Mouse (Mus musculus): Measurements from ENCODE around the gene Dyx1c1. TPM values are rescaled to one million over a fixed set of nuclear protein-coding genes. Genes with fewer than 3 reads are reported as not detected.

Gene Dyx1c1
- total and polyA plus RNA-seq, 2 experiments from 2014 or later, result 0.51 TPM; not detected in 1

GRCm38 (mm10) chr9:72974734-72975133, 16.1 kb downstream of the Dyx1c1 start:
- WGBS, result 85% methylated on average over 5 of the region's 5 CpGs
- TF ChIP-seq CTCF (IDR thresholded peaks at IDR 0.05; ENCODE audit: low read depth), result no peak
- TF ChIP-seq EP300 (IDR thresholded peaks at IDR 0.05; ENCODE audit: low read depth), result no peak
- DNase-seq (ENCODE audit: low spot score) (no peak), ATAC-seq (ENCODE audit: insufficient read depth, low read depth) (no peak)
- no peak overlapping the region for H3K9ac ChIP-seq (replicated peaks; ENCODE audit: low read depth, low read length)
- H3K4me1 ChIP-seq (ENCODE audit: control insufficient read depth, insufficient read depth), result no peaks in the 10 kb centered on the region
- H3K27me3 ChIP-seq (ENCODE audit: control insufficient read depth, insufficient read depth, low read length), result no peaks in the 10 kb centered on the region
- H3K36me3 ChIP-seq (replicated peaks; ENCODE audit: control insufficient read depth, insufficient read depth, low read length), result no peaks in the 10 kb centered on the region
- H3K4me3 ChIP-seq (ENCODE audit: low read depth, low read length), result no peak overlapping the region
- H3K4me2 ChIP-seq (ENCODE audit: low read depth, low read length), result no peak overlapping the region
- H3K27ac ChIP-seq (ENCODE audit: low read depth), result no peak overlapping the region
- H3K9me3 ChIP-seq (replicated peaks; ENCODE audit: control insufficient read depth, low read length), result no peaks in the 10 kb centered on the region

- H3K9me3 ChIP-seq (replicated peaks; ENCODE audit: control insufficient read depth, low read length), result no peaks in the 10 kb centered on the region
- no peak for ATAC-seq (ENCODE audit: insufficient read depth, low read depth)
- no peak for DNase-seq (ENCODE audit: low spot score)
- H3K4me1 ChIP-seq (ENCODE audit: control insufficient read depth, insufficient read depth), result no peaks in the 10 kb centered on the region
- no peaks in the 10 kb centered on the region for H3K36me3 ChIP-seq (replicated peaks; ENCODE audit: control insufficient read depth, insufficient read depth, low read length)
- no peak overlapping the region for H3K27ac ChIP-seq (ENCODE audit: low read depth)
- H3K27me3 ChIP-seq (ENCODE audit: control insufficient read depth, insufficient read depth, low read length), result no peaks in the 10 kb centered on the region
- WGBS, result 78% methylated on average over 1 of the region's 1 CpGs
- H3K9ac ChIP-seq (replicated peaks; ENCODE audit: low read depth, low read length), result no peak overlapping the region
- TF ChIP-seq EP300 (IDR thresholded peaks at IDR 0.05; ENCODE audit: low read depth), result no peak
- no peak for TF ChIP-seq CTCF (IDR thresholded peaks at IDR 0.05; ENCODE audit: low read depth)
- H3K4me3 ChIP-seq (ENCODE audit: low read depth, low read length), result no peak overlapping the region
- H3K4me2 ChIP-seq (ENCODE audit: low read depth, low read length), result no peak overlapping the region
Measured at GRCm38 (mm10) chr9:72975242-72975641, 16.7 kb downstream of the Dyx1c1 start.

GRCm38 (mm10) chr9:72983066-72983465, 24.5 kb downstream of the Dyx1c1 start:
- 61% methylated on average over 2 of the region's 2 CpGs for WGBS

GRCm38 (mm10) chr9:72985250-72986220, 26.9 kb downstream of the Dyx1c1 start, which contains the start of the genes Ccpg1os and Ccpg1:
TSS of gene Ccpg1os (minus strand) at chr9:72985382.
TSS of gene Ccpg1 (plus strand) at chr9:72985429.
- peak; percentile 98 for DNase-seq (ENCODE audit: low spot score)
- H3K9ac ChIP-seq (replicated peaks; ENCODE audit: low read depth, low read length), result peak within 1 kb of the TSS; percentile 61
- no peak for TF ChIP-seq EP300 (IDR thresholded peaks at IDR 0.05; ENCODE audit: low read depth)
- 0 out of 2 replicates have a peak, but pooled peaks have one; percentile 10 for TF ChIP-seq CTCF (IDR thresholded peaks at IDR 0.05; ENCODE audit: low read depth)
- H3K27ac ChIP-seq (ENCODE audit: low read depth), result peak within 1 kb of the TSS; percentile 67
- peak within 1 kb of the TSS; percentile 79 for H3K4me2 ChIP-seq (ENCODE audit: low read depth, low read length)
- no peaks in the 10 kb centered on the region for H3K36me3 ChIP-seq (replicated peaks; ENCODE audit: control insufficient read depth, insufficient read depth, low read length)
- H3K9me3 ChIP-seq (replicated peaks; ENCODE audit: control insufficient read depth, low read length), result no peaks in the 10 kb centered on the region
- H3K4me1 ChIP-seq (ENCODE audit: control insufficient read depth, insufficient read depth), result peaks cover 16% of the 10 kb centered on the region
- peak; percentile 100 for ATAC-seq (ENCODE audit: insufficient read depth, low read depth)
- H3K27me3 ChIP-seq (ENCODE audit: control insufficient read depth, insufficient read depth, low read length), result no peaks in the 10 kb centered on the region
- H3K4me3 ChIP-seq (ENCODE audit: low read depth, low read length), result peak within 1 kb of the TSS; percentile 80
- under 1% methylated on average over 87 of the region's 88 CpGs for WGBS

More at GRCm38 (mm10) chr9:72983066-72983465, 24.5 kb downstream of the Dyx1c1 start:
- Histone ChIP-seq H3K4me3 (ENCODE audit: low read depth, low read length) (no peak overlapping the region), H3K9me3 (replicated peaks; ENCODE audit: control insufficient read depth, low read length) (no peaks in the 10 kb centered on the region), H3K27ac (ENCODE audit: low read depth) (no peak overlapping the region), H3K9ac (replicated peaks; ENCODE audit: low read depth, low read length) (no peak overlapping the region), H3K4me2 (ENCODE audit: low read depth, low read length) (no peak overlapping the region), H3K4me1 (ENCODE audit: control insufficient read depth, insufficient read depth) (peaks cover 16% of the 10 kb centered on the region), H3K27me3 (ENCODE audit: control insufficient read depth, insufficient read depth, low read length) (no peaks in the 10 kb centered on the region), H3K36me3 (replicated peaks; ENCODE audit: control insufficient read depth, insufficient read depth, low read length) (no peaks in the 10 kb centered on the region)
- DNase-seq (ENCODE audit: low spot score), result no peak
- ATAC-seq (ENCODE audit: insufficient read depth, low read depth), result no peak
- TF ChIP-seq CTCF (IDR thresholded peaks at IDR 0.05; ENCODE audit: low read depth) (no peak), EP300 (IDR thresholded peaks at IDR 0.05; ENCODE audit: low read depth) (no peak)

- 54% methylated on average over 3 of the region's 3 CpGs for WGBS
- peaks cover 16% of the 10 kb centered on the region for H3K4me1 ChIP-seq (ENCODE audit: control insufficient read depth, insufficient read depth)
- TF ChIP-seq EP300 (IDR thresholded peaks at IDR 0.05; ENCODE audit: low read depth) (no peak), CTCF (IDR thresholded peaks at IDR 0.05; ENCODE audit: low read depth) (no peak)
- H3K4me2 ChIP-seq (ENCODE audit: low read depth, low read length), result no peak overlapping the region
- no peaks in the 10 kb centered on the region for H3K36me3 ChIP-seq (replicated peaks; ENCODE audit: control insufficient read depth, insufficient read depth, low read length)
- H3K4me3 ChIP-seq (ENCODE audit: low read depth, low read length), result no peak overlapping the region
- H3K9me3 ChIP-seq (replicated peaks; ENCODE audit: control insufficient read depth, low read length), result no peaks in the 10 kb centered on the region
- H3K9ac ChIP-seq (replicated peaks; ENCODE audit: low read depth, low read length), result no peak overlapping the region
- no peak for DNase-seq (ENCODE audit: low spot score)
- ATAC-seq (ENCODE audit: insufficient read depth, low read depth), result no peak
- no peaks in the 10 kb centered on the region for H3K27me3 ChIP-seq (ENCODE audit: control insufficient read depth, insufficient read depth, low read length)
- H3K27ac ChIP-seq (ENCODE audit: low read depth), result no peak overlapping the region
Measured at GRCm38 (mm10) chr9:72987703-72988102, 29.1 kb downstream of the Dyx1c1 start.
